In genomic region chr16:76600131-76600530, GRCm38 (mm10) we compare ENCODE assay signal across 10 mouse cellular contexts.
DNase-seq lines count a peak whose midpoint lies in the region; ATAC-seq and TF ChIP-seq lines count a peak whose summit lies in the region.
"Had no signal": no experiment of that assay in that cellular context is flagged by ENCODE, and none has a peak within 500 bp of the region (broad histone marks: within the 10 kb centered on the region; RNA-seq: fewer than 3 reads in every experiment).

No protein-coding gene starts in this region.

- TF ChIP-seq EP300 in stomach, postnatal 0 days (optimal IDR thresholded peaks at IDR 0.05) = no peak

- no peaks in the 10 kb centered on the region for H3K36me3 ChIP-seq in hindbrain, postnatal 0 days (ENCODE audit: insufficient read depth, low read length)
- H3K36me3 ChIP-seq in hindbrain, embryonic 12.5 days = no peaks in the 10 kb centered on the region
- no peaks in the 10 kb centered on the region for H3K36me3 ChIP-seq in stomach, embryonic 14.5 days (ENCODE audit: control insufficient read depth, insufficient read depth, low read length)
- no peaks in the 10 kb centered on the region for H3K36me3 ChIP-seq in stomach, postnatal 0 days (ENCODE audit: control insufficient read depth, insufficient read depth, low read length)
- no peaks in the 10 kb centered on the region for H3K36me3 ChIP-seq in stomach, embryonic 16.5 days (ENCODE audit: control insufficient read depth, insufficient read depth, low read length)

- H3K9me3 ChIP-seq in hindbrain, postnatal 0 days (ENCODE audit: low read length) = no peaks in the 10 kb centered on the region
- H3K9me3 ChIP-seq in hindbrain, embryonic 12.5 days (replicated peaks) = no peaks in the 10 kb centered on the region
- no peaks in the 10 kb centered on the region for H3K9me3 ChIP-seq in stomach, embryonic 14.5 days (ENCODE audit: control insufficient read depth, low read depth, low read length)
- no peaks in the 10 kb centered on the region for H3K9me3 ChIP-seq in stomach, postnatal 0 days (ENCODE audit: control insufficient read depth, low read length)
- H3K9me3 ChIP-seq in stomach, embryonic 16.5 days (replicated peaks; ENCODE audit: control insufficient read depth, low read length) = no peaks in the 10 kb centered on the region

- WGBS in hindbrain, postnatal 0 days = 32% methylated on average over 10 of the region's 10 CpGs
- 69% methylated on average over 10 of the region's 10 CpGs for WGBS in hindbrain, embryonic 12.5 days
- WGBS in stomach, embryonic 14.5 days = 55% methylated on average over 10 of the region's 10 CpGs
- WGBS in stomach, postnatal 0 days = 31% methylated on average over 10 of the region's 10 CpGs
- WGBS in stomach, embryonic 16.5 days = 50% methylated on average over 10 of the region's 10 CpGs

- ATAC-seq in hindbrain, postnatal 0 days = no peak
- no peak for ATAC-seq in hindbrain, embryonic 12.5 days (ENCODE audit: low FRiP score)
- ATAC-seq in stomach, embryonic 14.5 days (ENCODE audit: insufficient number of reproducible peaks, insufficient read depth, low FRiP score, low read depth) = no peak
- no peak for ATAC-seq in stomach, postnatal 0 days (ENCODE audit: low FRiP score, low TSS enrichment)
- ATAC-seq in stomach, embryonic 16.5 days (ENCODE audit: insufficient read depth, low FRiP score) = peak; percentile 53; the same call in 1 of the 2 replicates

- no peak for TF ChIP-seq CTCF in hindbrain, postnatal 0 days (IDR thresholded peaks at IDR 0.05; ENCODE audit: low read depth)
- no peak for TF ChIP-seq CTCF in stomach, postnatal 0 days (IDR thresholded peaks at IDR 0.05; ENCODE audit: low read depth)

- no peaks in the 10 kb centered on the region for H3K27me3 ChIP-seq in hindbrain, postnatal 0 days (ENCODE audit: insufficient read depth, low read length)
- no peaks in the 10 kb centered on the region for H3K27me3 ChIP-seq in hindbrain, embryonic 12.5 days
- H3K27me3 ChIP-seq in stomach, embryonic 14.5 days (ENCODE audit: control insufficient read depth, insufficient read depth, low read length) = no peaks in the 10 kb centered on the region
- no peaks in the 10 kb centered on the region for H3K27me3 ChIP-seq in stomach, postnatal 0 days (ENCODE audit: control insufficient read depth, insufficient read depth, low read length)
- no peaks in the 10 kb centered on the region for H3K27me3 ChIP-seq in stomach, embryonic 16.5 days (ENCODE audit: control insufficient read depth, insufficient read depth, low read length)

- H3K4me3 ChIP-seq in hindbrain, postnatal 0 days (ENCODE audit: low read length) = no peak overlapping the region
- no peak overlapping the region for H3K4me3 ChIP-seq in hindbrain, embryonic 12.5 days
- H3K4me3 ChIP-seq in stomach, embryonic 14.5 days (ENCODE audit: low read depth, low read length) = no peak overlapping the region
- H3K4me3 ChIP-seq in stomach, postnatal 0 days (ENCODE audit: low read depth, low read length) = no peak overlapping the region
- no peak overlapping the region for H3K4me3 ChIP-seq in stomach, embryonic 16.5 days (replicated peaks; ENCODE audit: low read length)

- no peak overlapping the region for H3K27ac ChIP-seq in hindbrain, postnatal 0 days
- no peak overlapping the region for H3K27ac ChIP-seq in hindbrain, embryonic 12.5 days
- no peak overlapping the region for H3K27ac ChIP-seq in stomach, embryonic 14.5 days (ENCODE audit: low read length)
- no peak overlapping the region for H3K27ac ChIP-seq in stomach, postnatal 0 days (replicated peaks)
- H3K27ac ChIP-seq in stomach, embryonic 16.5 days (ENCODE audit: low read length) = no peak overlapping the region; the same call in 1 of the 2 replicates

- H3K9ac ChIP-seq in hindbrain, postnatal 0 days (replicated peaks; ENCODE audit: low read length) = no peak overlapping the region
- H3K9ac ChIP-seq in hindbrain, embryonic 12.5 days = no peak overlapping the region
- no peak overlapping the region for H3K9ac ChIP-seq in stomach, embryonic 14.5 days (replicated peaks; ENCODE audit: low read depth, low read length)
- H3K9ac ChIP-seq in stomach, postnatal 0 days (ENCODE audit: low read length) = no peak overlapping the region
- H3K9ac ChIP-seq in stomach, embryonic 16.5 days (ENCODE audit: low read length) = no peak overlapping the region

- H3K4me2 ChIP-seq in hindbrain, postnatal 0 days (ENCODE audit: low read depth, low read length) = 0 out of 2 replicates have a peak overlapping the region, but pooled peaks have one; percentile 8
- no peak overlapping the region for H3K4me2 ChIP-seq in hindbrain, embryonic 12.5 days (replicated peaks)
- H3K4me2 ChIP-seq in stomach, embryonic 14.5 days (replicated peaks; ENCODE audit: low read depth, low read length) = 0 out of 2 replicates have a peak overlapping the region, but pooled peaks have one; percentile 16
- no peak overlapping the region for H3K4me2 ChIP-seq in stomach, postnatal 0 days (replicated peaks; ENCODE audit: low read depth)
- H3K4me2 ChIP-seq in stomach, embryonic 16.5 days (ENCODE audit: low read depth, low read length) = no peak overlapping the region

- DNase-seq in hindbrain, postnatal 0 days (ENCODE audit: low spot score) = peak; percentile 57
- no peak for DNase-seq in stomach, postnatal 0 days (ENCODE audit: low spot score)
- DNase-seq in heart, adult 8-10 months (ENCODE audit: low spot score) = peak; percentile 42
- no peak for DNase-seq in neural tube, embryonic 10.5 days (ENCODE audit: extremely low spot score, low spot score)
- no peak for DNase-seq in layer of hippocampus, adult 9-11 months
- DNase-seq: kidney, adult 9 months; liver had no signal

- no peaks in the 10 kb centered on the region for H3K4me1 ChIP-seq in hindbrain, postnatal 0 days (ENCODE audit: insufficient read depth, low read length)
- no peaks in the 10 kb centered on the region for H3K4me1 ChIP-seq in hindbrain, embryonic 12.5 days
- H3K4me1 ChIP-seq in stomach, embryonic 14.5 days (ENCODE audit: control insufficient read depth, insufficient read depth, low read length) = peaks cover 8% of the 10 kb centered on the region; the same call in 1 of the 2 replicates
- H3K4me1 ChIP-seq in stomach, postnatal 0 days (replicated peaks; ENCODE audit: control insufficient read depth, insufficient read depth) = no peaks in the 10 kb centered on the region
- peaks cover 12% of the 10 kb centered on the region; the same call in 1 of the 2 replicates for H3K4me1 ChIP-seq in stomach, embryonic 16.5 days (ENCODE audit: control insufficient read depth, insufficient read depth, low read length)

Comparison
In these comparisons a context has a peak if more than half of its experiments do, and no peak if none do; other contexts are left out.
1. H3K4me2 ChIP-seq: peak in hindbrain, postnatal 0 days (single experiment) and stomach, embryonic 14.5 days (single experiment); none in hindbrain, embryonic 12.5 days (single experiment), stomach, postnatal 0 days (single experiment) and stomach, embryonic 16.5 days (single experiment).
2. DNase-seq: peak in hindbrain, postnatal 0 days (single experiment) and heart, adult 8-10 months (single experiment); none in stomach, postnatal 0 days (single experiment), neural tube, embryonic 10.5 days (single experiment) and layer of hippocampus, adult 9-11 months (single experiment).